In genomic region chr4:150488767-150489166, GRCm38 (mm10) we compare ENCODE assay signal across 7 mouse cellular contexts.
DNase-seq lines count a peak whose midpoint lies in the region; ATAC-seq lines count a peak whose summit lies in the region.

No protein-coding gene starts in this region.

- no peaks in the 10 kb centered on the region for H3K9me3 ChIP-seq in embryonic facial prominence, embryonic 12.5 days
- H3K9me3 ChIP-seq in heart, embryonic 16.5 days (replicated peaks; ENCODE audit: control insufficient read depth, low read length): no peaks in the 10 kb centered on the region
- no peaks in the 10 kb centered on the region for H3K9me3 ChIP-seq in liver, embryonic 16.5 days (replicated peaks; ENCODE audit: control insufficient read depth, low read length)

- DNase-seq in layer of hippocampus, adult 18-20 months (ENCODE audit: low spot score in 2 of 2): peak; percentile 47 to 48
- no peak for DNase-seq in layer of hippocampus, postnatal 25 days (ENCODE audit: extremely low spot score in 1 of 2, low spot score in 1 of 2)
- no peak for DNase-seq in embryo, embryonic 9.5 days (ENCODE audit: extremely low spot score)
- no peak for DNase-seq in adrenal gland, adult 18-20 months (ENCODE audit: low spot score in 2 of 2)

- no peak for ATAC-seq in embryonic facial prominence, embryonic 12.5 days (ENCODE audit: insufficient number of reproducible peaks, insufficient read depth, low FRiP score, low TSS enrichment)
- ATAC-seq in heart, embryonic 16.5 days (replicated peaks; ENCODE audit: extremely low read depth, insufficient read depth, low FRiP score): no peak
- ATAC-seq in liver, embryonic 16.5 days (ENCODE audit: low read depth): no peak

- H3K4me2 ChIP-seq in embryonic facial prominence, embryonic 12.5 days (replicated peaks): peak overlapping the region; percentile 57
- H3K4me2 ChIP-seq in heart, embryonic 16.5 days (ENCODE audit: low read depth, low read length): peak overlapping the region; percentile 65
- H3K4me2 ChIP-seq in liver, embryonic 16.5 days (ENCODE audit: low read depth, low read length): peak overlapping the region; percentile 49

- no peaks in the 10 kb centered on the region for H3K27me3 ChIP-seq in embryonic facial prominence, embryonic 12.5 days
- H3K27me3 ChIP-seq in heart, embryonic 16.5 days (ENCODE audit: control insufficient read depth, insufficient read depth, low read length): no peaks in the 10 kb centered on the region
- H3K27me3 ChIP-seq in liver, embryonic 16.5 days (ENCODE audit: control insufficient read depth, insufficient read depth, low read depth, low read length): no peaks in the 10 kb centered on the region

- 70% methylated on average over 4 of the region's 4 CpGs for WGBS in embryonic facial prominence, embryonic 12.5 days
- WGBS in heart, embryonic 16.5 days: 52% methylated on average over 4 of the region's 4 CpGs
- WGBS in liver, embryonic 16.5 days (ENCODE audit: insufficient replicate concordance): 51% methylated on average over 4 of the region's 4 CpGs

- H3K4me3 ChIP-seq in embryonic facial prominence, embryonic 12.5 days: peak overlapping the region; percentile 29; the same call in 1 of the 2 replicates
- H3K4me3 ChIP-seq in heart, embryonic 16.5 days (ENCODE audit: low read length): peak overlapping the region; percentile 41
- H3K4me3 ChIP-seq in liver, embryonic 16.5 days (ENCODE audit: low read depth, low read length): no peak overlapping the region

- H3K36me3 ChIP-seq in embryonic facial prominence, embryonic 12.5 days: no peaks in the 10 kb centered on the region
- no peaks in the 10 kb centered on the region for H3K36me3 ChIP-seq in heart, embryonic 16.5 days (ENCODE audit: control insufficient read depth, insufficient read depth)
- no peaks in the 10 kb centered on the region for H3K36me3 ChIP-seq in liver, embryonic 16.5 days (ENCODE audit: control insufficient read depth, insufficient read depth)

- peak overlapping the region; percentile 44 for H3K9ac ChIP-seq in embryonic facial prominence, embryonic 12.5 days
- H3K9ac ChIP-seq in heart, embryonic 16.5 days (ENCODE audit: low read length): peak overlapping the region; percentile 53
- H3K9ac ChIP-seq in liver, embryonic 16.5 days (ENCODE audit: low read depth, low read length): no peak overlapping the region; the same call in 1 of the 2 replicates

- peak overlapping the region; percentile 80 for H3K27ac ChIP-seq in embryonic facial prominence, embryonic 12.5 days
- H3K27ac ChIP-seq in heart, embryonic 16.5 days (ENCODE audit: low read length): peak overlapping the region; percentile 80
- H3K27ac ChIP-seq in liver, embryonic 16.5 days (ENCODE audit: low read length): peak overlapping the region; percentile 69

- peaks cover 28% of the 10 kb centered on the region for H3K4me1 ChIP-seq in embryonic facial prominence, embryonic 12.5 days
- H3K4me1 ChIP-seq in heart, embryonic 16.5 days (ENCODE audit: control insufficient read depth, insufficient read depth, low read length): peaks cover 25% of the 10 kb centered on the region
- H3K4me1 ChIP-seq in liver, embryonic 16.5 days (ENCODE audit: control insufficient read depth, low read depth, low read length): peaks cover 20% of the 10 kb centered on the region

Comparison
In these comparisons a context has a peak if more than half of its experiments do, and no peak if none do; other contexts are left out.
1. DNase-seq: peak in layer of hippocampus, adult 18-20 months (2 of 2); none in layer of hippocampus, postnatal 25 days (0 of 2), embryo, embryonic 9.5 days (single experiment) and adrenal gland, adult 18-20 months (0 of 2).
2. Peak in every context shown above with its lines, with median percentiles within 50 percentile points of each other: H3K27ac ChIP-seq and H3K4me2 ChIP-seq.